Mouse (Mus musculus): ENCODE measurements around the gene Def6. TPM values are rescaled to one million over a fixed set of nuclear protein-coding genes. Genes with fewer than 3 reads are reported as not detected.

Def6 gene
- polyA plus RNA-seq, 1 experiment from 2014 or later = 2.9 TPM

GRCm38 (mm10) chr17:28197646-28198045 lies 9.9 kb upstream of the Def6 start:
- H3K4me3 ChIP-seq (ENCODE audit: low read depth, low read length) = no peak overlapping the region
- DNase-seq (ENCODE audit: low spot score) (no peak), ATAC-seq (ENCODE audit: low FRiP score) (no peak)
- WGBS = 74% methylated on average over 18 of the region's 18 CpGs
- no peaks in the 10 kb centered on the region for H3K27me3 ChIP-seq (ENCODE audit: control insufficient read depth, insufficient read depth, low read length)
- H3K9me3 ChIP-seq (ENCODE audit: control insufficient read depth, low read length) = no peaks in the 10 kb centered on the region
- H3K27ac ChIP-seq (ENCODE audit: low read depth, low read length) = no peak overlapping the region
- H3K4me2 ChIP-seq (replicated peaks; ENCODE audit: low read depth, low read length) = no peak overlapping the region
- no peak overlapping the region for H3K9ac ChIP-seq (ENCODE audit: low read depth, low read length)
- peaks cover 10% of the 10 kb centered on the region; the same call in 1 of the 2 replicates for H3K36me3 ChIP-seq (ENCODE audit: control insufficient read depth, insufficient read depth, low read length)
- H3K4me1 ChIP-seq (replicated peaks; ENCODE audit: control insufficient read depth, insufficient read depth, low read length) = no peaks in the 10 kb centered on the region

GRCm38 (mm10) chr17:28201982-28202381 lies 5.6 kb upstream of the Def6 start:
- Histone ChIP-seq H3K4me3 (ENCODE audit: low read depth, low read length) (no peak overlapping the region), H3K36me3 (ENCODE audit: control insufficient read depth, insufficient read depth, low read length) (0 out of 2 replicates have a peak, but pooled peaks cover 3% of the 10 kb centered on the region), H3K9me3 (ENCODE audit: control insufficient read depth, low read length) (no peaks in the 10 kb centered on the region), H3K4me1 (replicated peaks; ENCODE audit: control insufficient read depth, insufficient read depth, low read length) (no peaks in the 10 kb centered on the region), H3K9ac (ENCODE audit: low read depth, low read length) (no peak overlapping the region), H3K4me2 (replicated peaks; ENCODE audit: low read depth, low read length) (no peak overlapping the region), H3K27me3 (ENCODE audit: control insufficient read depth, insufficient read depth, low read length) (no peaks in the 10 kb centered on the region), H3K27ac (ENCODE audit: low read depth, low read length) (no peak overlapping the region)
- DNase-seq (ENCODE audit: low spot score) = no peak
- 81% methylated on average over 14 of the region's 14 CpGs for WGBS
- ATAC-seq (ENCODE audit: low FRiP score) = no peak

GRCm38 (mm10) chr17:28204052-28204720 lies 3.4 kb upstream of the Def6 start:
- 39% methylated on average over 14 of the region's 14 CpGs for WGBS

GRCm38 (mm10) chr17:28205443-28205842 lies 2.1 kb upstream of the Def6 start:
- Histone ChIP-seq H3K9ac (ENCODE audit: low read depth, low read length) (no peak overlapping the region), H3K9me3 (ENCODE audit: control insufficient read depth, low read length) (no peaks in the 10 kb centered on the region), H3K27me3 (ENCODE audit: control insufficient read depth, insufficient read depth, low read length) (no peaks in the 10 kb centered on the region), H3K4me3 (ENCODE audit: low read depth, low read length) (no peak overlapping the region), H3K27ac (ENCODE audit: low read depth, low read length) (no peak overlapping the region), H3K4me2 (replicated peaks; ENCODE audit: low read depth, low read length) (no peak overlapping the region), H3K4me1 (replicated peaks; ENCODE audit: control insufficient read depth, insufficient read depth, low read length) (0 out of 2 replicates have a peak, but pooled peaks cover 2% of the 10 kb centered on the region), H3K36me3 (ENCODE audit: control insufficient read depth, insufficient read depth, low read length) (0 out of 2 replicates have a peak, but pooled peaks cover 3% of the 10 kb centered on the region)
- ATAC-seq (ENCODE audit: low FRiP score) (no peak), DNase-seq (ENCODE audit: low spot score) (no peak)
- 89% methylated on average over 8 of the region's 8 CpGs for WGBS

More at GRCm38 (mm10) chr17:28204052-28204720, 3.4 kb upstream of the Def6 start:
- no peak overlapping the region for H3K9ac ChIP-seq (ENCODE audit: low read depth, low read length)
- 0 out of 2 replicates have a peak, but pooled peaks cover 2% of the 10 kb centered on the region for H3K4me1 ChIP-seq (replicated peaks; ENCODE audit: control insufficient read depth, insufficient read depth, low read length)
- no peak overlapping the region for H3K4me2 ChIP-seq (replicated peaks; ENCODE audit: low read depth, low read length)
- H3K27me3 ChIP-seq (ENCODE audit: control insufficient read depth, insufficient read depth, low read length) = no peaks in the 10 kb centered on the region
- DNase-seq (ENCODE audit: low spot score) (peak; percentile 76), ATAC-seq (ENCODE audit: low FRiP score) (peak; percentile 33; the same call in 1 of the 2 replicates)
- 0 out of 2 replicates have a peak, but pooled peaks cover 3% of the 10 kb centered on the region for H3K36me3 ChIP-seq (ENCODE audit: control insufficient read depth, insufficient read depth, low read length)
- H3K27ac ChIP-seq (ENCODE audit: low read depth, low read length) = no peak overlapping the region
- no peaks in the 10 kb centered on the region for H3K9me3 ChIP-seq (ENCODE audit: control insufficient read depth, low read length)
- H3K4me3 ChIP-seq (ENCODE audit: low read depth, low read length) = no peak overlapping the region

- Histone ChIP-seq H3K27me3 (ENCODE audit: control insufficient read depth, insufficient read depth, low read length) (no peaks in the 10 kb centered on the region), H3K36me3 (ENCODE audit: control insufficient read depth, insufficient read depth, low read length) (no peaks in the 10 kb centered on the region), H3K27ac (ENCODE audit: low read depth, low read length) (peak overlapping the region; percentile 51; the same call in 1 of the 2 replicates), H3K9ac (ENCODE audit: low read depth, low read length) (no peak overlapping the region), H3K4me2 (replicated peaks; ENCODE audit: low read depth, low read length) (no peak overlapping the region), H3K4me3 (ENCODE audit: low read depth, low read length) (no peak overlapping the region), H3K4me1 (replicated peaks; ENCODE audit: control insufficient read depth, insufficient read depth, low read length) (0 out of 2 replicates have a peak, but pooled peaks cover 2% of the 10 kb centered on the region), H3K9me3 (ENCODE audit: control insufficient read depth, low read length) (no peaks in the 10 kb centered on the region)
- ATAC-seq (ENCODE audit: low FRiP score) = no peak
- DNase-seq (ENCODE audit: low spot score) = no peak
- 74% methylated on average over 8 of the region's 8 CpGs for WGBS
Observed at GRCm38 (mm10) chr17:28207092-28207491, 486 bp upstream of the Def6 start.

GRCm38 (mm10) chr17:28208314-28208612 lies 685 bp downstream of the Def6 start:
- Histone ChIP-seq H3K9me3 (ENCODE audit: control insufficient read depth, low read length) (no peaks in the 10 kb centered on the region), H3K9ac (ENCODE audit: low read depth, low read length) (no peak overlapping the region), H3K4me2 (replicated peaks; ENCODE audit: low read depth, low read length) (no peak overlapping the region), H3K4me1 (replicated peaks; ENCODE audit: control insufficient read depth, insufficient read depth, low read length) (0 out of 2 replicates have a peak, but pooled peaks cover 2% of the 10 kb centered on the region), H3K4me3 (ENCODE audit: low read depth, low read length) (no peak overlapping the region), H3K36me3 (ENCODE audit: control insufficient read depth, insufficient read depth, low read length) (no peaks in the 10 kb centered on the region), H3K27ac (ENCODE audit: low read depth, low read length) (no peak overlapping the region), H3K27me3 (ENCODE audit: control insufficient read depth, insufficient read depth, low read length) (no peaks in the 10 kb centered on the region)
- no peak for ATAC-seq (ENCODE audit: low FRiP score)
- 90% methylated on average over 8 of the region's 8 CpGs for WGBS
- DNase-seq (ENCODE audit: low spot score) = no peak

DNA sequence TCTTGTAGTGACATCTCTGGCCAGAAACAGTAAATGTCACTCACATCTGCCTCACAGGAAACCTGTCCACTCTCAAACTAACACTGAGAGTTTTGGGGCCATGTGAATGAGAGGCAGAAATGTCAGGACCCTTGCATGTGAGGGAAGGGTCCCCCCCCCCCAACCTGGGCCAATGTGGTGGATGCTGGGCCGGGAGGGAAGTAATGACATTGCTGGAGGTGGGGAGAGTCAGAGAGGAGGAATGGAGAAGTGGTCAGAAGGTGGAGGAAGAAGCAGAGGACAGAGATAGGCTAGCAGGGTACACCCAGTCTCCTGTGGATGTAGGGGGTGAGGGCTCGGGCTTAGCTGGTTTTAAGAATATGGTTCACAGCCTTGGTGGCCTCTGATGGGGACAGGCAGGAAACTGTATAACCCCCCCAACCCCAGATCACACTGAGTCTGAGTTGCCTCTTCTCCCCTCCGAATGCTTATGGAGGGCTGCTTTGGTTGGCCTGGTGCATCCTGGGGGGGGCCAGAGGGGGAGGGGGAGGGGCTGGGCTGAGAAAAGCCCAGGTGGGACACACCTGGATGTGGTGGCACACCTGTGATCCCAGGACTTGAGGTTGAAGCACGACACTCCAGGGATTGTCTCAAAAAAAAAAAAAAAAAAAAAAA lies 2.0 kb downstream of the Def6 start:
- no peak overlapping the region for H3K9ac ChIP-seq (ENCODE audit: low read depth, low read length)
- no peaks in the 10 kb centered on the region for H3K9me3 ChIP-seq (ENCODE audit: control insufficient read depth, low read length)
- H3K27me3 ChIP-seq (ENCODE audit: control insufficient read depth, insufficient read depth, low read length) = no peaks in the 10 kb centered on the region
- DNase-seq (ENCODE audit: low spot score) (no peak), ATAC-seq (ENCODE audit: low FRiP score) (no peak)
- WGBS = 78% methylated on average over 4 of the region's 4 CpGs
- no peak overlapping the region for H3K4me2 ChIP-seq (replicated peaks; ENCODE audit: low read depth, low read length)
- 0 out of 2 replicates have a peak, but pooled peaks cover 2% of the 10 kb centered on the region for H3K4me1 ChIP-seq (replicated peaks; ENCODE audit: control insufficient read depth, insufficient read depth, low read length)
- no peaks in the 10 kb centered on the region for H3K36me3 ChIP-seq (ENCODE audit: control insufficient read depth, insufficient read depth, low read length)
- H3K4me3 ChIP-seq (ENCODE audit: low read depth, low read length) = no peak overlapping the region
- H3K27ac ChIP-seq (ENCODE audit: low read depth, low read length) = no peak overlapping the region

- Histone ChIP-seq H3K4me3 (ENCODE audit: low read depth, low read length) (no peak overlapping the region), H3K27me3 (ENCODE audit: control insufficient read depth, insufficient read depth, low read length) (no peaks in the 10 kb centered on the region), H3K27ac (ENCODE audit: low read depth, low read length) (no peak overlapping the region), H3K4me1 (replicated peaks; ENCODE audit: control insufficient read depth, insufficient read depth, low read length) (0 out of 2 replicates have a peak, but pooled peaks cover 2% of the 10 kb centered on the region), H3K4me2 (replicated peaks; ENCODE audit: low read depth, low read length) (no peak overlapping the region), H3K9ac (ENCODE audit: low read depth, low read length) (no peak overlapping the region), H3K9me3 (ENCODE audit: control insufficient read depth, low read length) (no peaks in the 10 kb centered on the region), H3K36me3 (ENCODE audit: control insufficient read depth, insufficient read depth, low read length) (no peaks in the 10 kb centered on the region)
- WGBS = 77% methylated on average over 6 of the region's 6 CpGs
- no peak for DNase-seq (ENCODE audit: low spot score)
- no peak for ATAC-seq (ENCODE audit: low FRiP score)
Observed at GRCm38 (mm10) chr17:28211921-28212341, 4.4 kb downstream of the Def6 start.

DNA sequence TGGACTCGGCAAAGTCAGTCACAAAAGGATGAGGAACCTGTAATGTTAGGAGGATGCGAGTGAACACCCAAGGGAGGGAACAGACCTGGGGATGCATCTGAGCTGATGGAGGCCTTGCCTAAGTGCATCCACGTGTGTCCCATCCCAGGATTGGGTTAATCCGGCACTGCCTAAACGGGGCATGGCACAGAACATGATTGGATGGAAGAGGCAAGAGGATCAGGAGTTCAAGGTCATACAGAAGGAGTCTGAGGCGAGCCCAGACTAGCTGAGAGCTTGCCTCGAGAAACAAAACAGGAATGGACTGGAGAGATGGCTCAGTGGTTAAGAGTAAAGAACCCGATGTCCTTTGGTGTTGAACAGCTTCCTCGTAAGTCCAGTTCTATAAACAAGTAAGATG lies 4.8 kb downstream of the Def6 start:
- Histone ChIP-seq H3K9ac (ENCODE audit: low read depth, low read length) (no peak overlapping the region), H3K4me2 (replicated peaks; ENCODE audit: low read depth, low read length) (no peak overlapping the region), H3K27me3 (ENCODE audit: control insufficient read depth, insufficient read depth, low read length) (no peaks in the 10 kb centered on the region), H3K27ac (ENCODE audit: low read depth, low read length) (no peak overlapping the region), H3K36me3 (ENCODE audit: control insufficient read depth, insufficient read depth, low read length) (no peaks in the 10 kb centered on the region), H3K9me3 (ENCODE audit: control insufficient read depth, low read length) (no peaks in the 10 kb centered on the region), H3K4me1 (replicated peaks; ENCODE audit: control insufficient read depth, insufficient read depth, low read length) (0 out of 2 replicates have a peak, but pooled peaks cover under 1% of the 10 kb centered on the region), H3K4me3 (ENCODE audit: low read depth, low read length) (no peak overlapping the region)
- ATAC-seq (ENCODE audit: low FRiP score) (no peak), DNase-seq (ENCODE audit: low spot score) (no peak)
- 73% methylated on average over 9 of the region's 9 CpGs for WGBS
